Mouse (Mus musculus) testis, postnatal 10 days (tissue): ENCODE data around the gene Lsm14a.

Source experiments
- DNase-seq: peaks from one replicate; pipeline ENCODE4 v3.0.0; 2021; ENCODE audit warnings: low spot score

The Lsm14a gene

DNA sequence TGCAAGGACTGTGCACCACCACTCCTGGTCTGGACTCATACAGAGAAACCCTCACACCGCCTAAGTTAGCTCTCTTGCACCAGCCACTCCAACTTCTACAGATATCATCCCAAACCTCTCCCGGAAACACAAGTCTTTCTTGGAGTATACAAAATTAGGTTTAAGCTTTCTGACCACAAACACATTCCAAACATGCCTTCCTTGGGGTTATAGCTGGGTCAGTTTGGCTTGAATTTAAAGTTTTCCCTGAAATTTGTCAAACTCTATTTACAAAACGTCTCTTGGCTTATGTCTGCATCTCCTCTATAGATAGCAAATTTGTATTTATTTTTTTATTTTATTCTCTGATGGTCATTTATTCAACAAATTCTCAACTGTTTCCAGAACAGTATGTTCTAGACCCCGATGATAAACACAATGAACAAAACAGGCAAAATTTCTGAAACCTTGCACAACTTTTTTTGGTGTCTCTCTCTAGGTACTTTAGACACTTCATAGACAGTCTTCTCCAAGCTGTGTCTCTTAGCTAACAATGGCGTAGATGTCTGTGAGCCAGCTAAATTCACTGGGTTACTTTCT lies 83.8 kb downstream of the Lsm14a start:
- DNase-seq = no peak

GRCm38 (mm10) chr7:34308586-34308985 lies 84.5 kb downstream of the Lsm14a start:
- no peak for DNase-seq

GRCm38 (mm10) chr7:34305454-34305853 lies 87.7 kb downstream of the Lsm14a start:
- DNase-seq = no peak

GRCm38 (mm10) chr7:34302651-34303050 lies 90.5 kb downstream of the Lsm14a start:
- no peak for DNase-seq

GRCm38 (mm10) chr7:34301952-34302351 lies 91.2 kb downstream of the Lsm14a start:
- no peak for DNase-seq

GRCm38 (mm10) chr7:34298818-34299217 lies 94.3 kb downstream of the Lsm14a start:
- DNase-seq = no peak

- no peak for DNase-seq
Observed at GRCm38 (mm10) chr7:34296124-34296523, 97.0 kb downstream of the Lsm14a start.
